Mouse (Mus musculus): ENCODE measurements around the gene Trmt10c. TPM values are rescaled to one million over a fixed set of nuclear protein-coding genes. Genes with fewer than 3 reads are reported as not detected.
"Not testable (repeated sequence)": the region's sequence is repeated elsewhere in the genome, so short reads cannot be mapped to it uniquely, and the experiment has no call there.

Gene Trmt10c
- 29.5 and 31.0 TPM in 2 replicates for polyA plus RNA-seq (2016; fragmentation: Nextera tagmentation; extraction: Ambion mirVana)

- Histone ChIP-seq H3K4me3 (replicated peaks) (peak within 1 kb of the TSS; percentile 87), H3K36me3 (replicated peaks) (peaks cover 23% of the 10 kb centered on the region), H3K27ac (peak within 1 kb of the TSS; percentile 88), H3K4me2 (peak within 1 kb of the TSS; percentile 69), H3K9me3 (no peaks in the 10 kb centered on the region), H3K9ac (peak within 1 kb of the TSS; percentile 75), H3K27me3 (no peaks in the 10 kb centered on the region), H3K4me1 (peaks cover 10% of the 10 kb centered on the region)
- under 1% methylated on average over 60 of the region's 63 CpGs for WGBS
- peak; percentile 100 for ATAC-seq (ENCODE audit: low FRiP score)
Observed at GRCm38 (mm10) chr16:56037138-56038010, at the start of gene Trmt10c. Gene Trmt10c (minus strand): TSS chr16:56037819.

- Histone ChIP-seq H3K36me3 (replicated peaks) (peaks cover 6% of the 10 kb centered on the region; the same call in 1 of the 2 replicates), H3K27ac (no peak overlapping the region), H3K9me3 (no peaks in the 10 kb centered on the region), H3K4me3 (replicated peaks) (no peak overlapping the region), H3K4me1 (no peaks in the 10 kb centered on the region), H3K4me2 (no peak overlapping the region), H3K27me3 (no peaks in the 10 kb centered on the region), H3K9ac (no peak overlapping the region)
- 93% methylated on average over 2 of the region's 2 CpGs for WGBS
- no peak for ATAC-seq (ENCODE audit: low FRiP score)
Observed at GRCm38 (mm10) chr16:56086336-56086735, 48.7 kb upstream of the Trmt10c start.

GRCm38 (mm10) chr16:56081691-56082090, 44.1 kb upstream of the Trmt10c start:
- H3K4me2 ChIP-seq, result no peak overlapping the region
- H3K4me3 ChIP-seq (replicated peaks), result no peak overlapping the region
- no peaks in the 10 kb centered on the region for H3K9me3 ChIP-seq
- H3K36me3 ChIP-seq (replicated peaks), result peaks cover 3% of the 10 kb centered on the region; the same call in 1 of the 2 replicates
- 85% methylated on average over 4 of the region's 4 CpGs for WGBS
- ATAC-seq (ENCODE audit: low FRiP score), result no peak
- no peak overlapping the region for H3K27ac ChIP-seq
- no peaks in the 10 kb centered on the region for H3K27me3 ChIP-seq
- H3K9ac ChIP-seq, result no peak overlapping the region
- peaks cover 2% of the 10 kb centered on the region for H3K4me1 ChIP-seq

GRCm38 (mm10) chr16:56079419-56079818, 41.8 kb upstream of the Trmt10c start:
- no peaks in the 10 kb centered on the region for H3K27me3 ChIP-seq
- no peak overlapping the region for H3K27ac ChIP-seq
- H3K4me1 ChIP-seq, result peaks cover 12% of the 10 kb centered on the region
- H3K9me3 ChIP-seq, result no peaks in the 10 kb centered on the region
- no peak overlapping the region for H3K9ac ChIP-seq
- no peaks in the 10 kb centered on the region for H3K36me3 ChIP-seq (replicated peaks)
- no peak overlapping the region for H3K4me3 ChIP-seq (replicated peaks)
- no peak for ATAC-seq (ENCODE audit: low FRiP score)
- WGBS, result 96% methylated on average over 1 of the region's 1 CpGs
- H3K4me2 ChIP-seq, result no peak overlapping the region

DNA sequence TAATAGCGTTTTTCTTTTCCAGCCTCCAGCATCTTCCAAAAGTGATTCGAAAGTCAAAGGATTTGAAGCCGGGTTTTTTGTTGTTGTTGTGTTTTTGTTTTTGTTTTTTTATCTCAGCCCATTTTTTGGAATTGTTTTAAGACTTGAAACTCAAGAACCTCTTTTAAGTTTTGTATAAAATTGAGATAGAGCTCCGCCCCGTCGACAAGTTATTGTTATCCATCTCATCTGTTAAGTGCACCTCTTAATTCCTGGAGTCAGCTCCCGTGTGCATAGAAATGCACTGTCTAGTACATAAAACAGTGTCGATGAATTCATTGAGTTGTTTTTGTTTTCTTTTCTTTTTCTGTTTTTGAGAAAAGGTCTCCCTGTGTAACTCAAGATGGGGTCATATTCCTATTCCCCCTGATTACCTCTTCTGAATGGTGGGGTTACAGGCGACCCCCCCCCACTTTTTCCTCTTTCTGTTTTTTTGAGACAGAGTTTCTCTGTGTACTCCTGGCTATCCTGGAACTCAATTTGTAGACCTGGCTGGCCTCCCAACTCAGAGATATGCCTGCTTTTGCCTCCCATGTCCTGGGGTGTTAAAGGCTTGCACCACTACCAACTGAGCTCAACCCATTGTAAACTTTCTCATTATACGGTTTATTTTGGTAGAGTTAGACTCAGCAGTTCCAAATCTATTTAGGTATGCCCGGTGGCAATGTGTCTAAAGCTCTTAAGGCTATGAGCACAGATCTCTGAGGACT, 38.7 kb upstream of the Trmt10c start:
- Histone ChIP-seq H3K36me3 (replicated peaks) (no peaks in the 10 kb centered on the region), H3K4me3 (replicated peaks) (peak overlapping the region; percentile 74), H3K9me3 (no peaks in the 10 kb centered on the region), H3K4me1 (peaks cover 12% of the 10 kb centered on the region), H3K4me2 (peak overlapping the region; percentile 55), H3K27me3 (no peaks in the 10 kb centered on the region), H3K9ac (peak overlapping the region; percentile 71), H3K27ac (peak overlapping the region; percentile 97)
- WGBS, result 7% methylated on average over 11 of the region's 11 CpGs
- no peak; the same call in 1 of the 2 replicates for ATAC-seq (ENCODE audit: low FRiP score)

GRCm38 (mm10) chr16:56075222-56076111, 37.8 kb upstream of the Trmt10c start:
- Histone ChIP-seq H3K9me3 (no peaks in the 10 kb centered on the region), H3K27me3 (no peaks in the 10 kb centered on the region), H3K36me3 (replicated peaks) (no peaks in the 10 kb centered on the region), H3K9ac (peak overlapping the region; percentile 71), H3K4me2 (peak overlapping the region; percentile 55), H3K4me1 (peaks cover 12% of the 10 kb centered on the region), H3K4me3 (replicated peaks) (peak overlapping the region; percentile 74), H3K27ac (peak overlapping the region; percentile 97)
- ATAC-seq (ENCODE audit: low FRiP score), result peak; percentile 93
- WGBS, result under 1% methylated on average over 46 of the region's 66 CpGs

GRCm38 (mm10) chr16:56074565-56074964, 36.9 kb upstream of the Trmt10c start:
- ATAC-seq (ENCODE audit: low FRiP score), result no peak
- H3K27ac ChIP-seq, result peak overlapping the region; percentile 97; the same call in 1 of the 2 replicates
- no peaks in the 10 kb centered on the region for H3K36me3 ChIP-seq (replicated peaks)
- H3K9ac ChIP-seq, result no peak overlapping the region
- no peaks in the 10 kb centered on the region for H3K9me3 ChIP-seq
- H3K27me3 ChIP-seq, result no peaks in the 10 kb centered on the region
- WGBS, result 82% methylated on average over 5 of the region's 5 CpGs
- no peak overlapping the region for H3K4me2 ChIP-seq
- H3K4me1 ChIP-seq, result peaks cover 12% of the 10 kb centered on the region
- H3K4me3 ChIP-seq (replicated peaks), result no peak overlapping the region

GRCm38 (mm10) chr16:56074122-56074521, 36.5 kb upstream of the Trmt10c start:
- Histone ChIP-seq H3K9me3 (no peaks in the 10 kb centered on the region), H3K27me3 (no peaks in the 10 kb centered on the region), H3K4me3 (replicated peaks) (no peak overlapping the region), H3K4me2 (no peak overlapping the region), H3K9ac (no peak overlapping the region), H3K4me1 (peaks cover 12% of the 10 kb centered on the region), H3K36me3 (replicated peaks) (no peaks in the 10 kb centered on the region), H3K27ac (no peak overlapping the region)
- ATAC-seq (ENCODE audit: low FRiP score), result peak; percentile 5; the same call in 1 of the 2 replicates
- WGBS, result 100% methylated on average over 1 of the region's 1 CpGs

GRCm38 (mm10) chr16:56073150-56073549, 35.5 kb upstream of the Trmt10c start:
- WGBS, result 92% methylated on average over 6 of the region's 6 CpGs
- H3K9me3 ChIP-seq; H3K36me3 ChIP-seq (replicated peaks); H3K4me3 ChIP-seq (replicated peaks); H3K9ac ChIP-seq; H3K4me2 ChIP-seq; ATAC-seq (ENCODE audit: low FRiP score); H3K27me3 ChIP-seq; H3K27ac ChIP-seq: not testable (repeated sequence)
- peaks cover 12% of the 10 kb centered on the region for H3K4me1 ChIP-seq

DNA sequence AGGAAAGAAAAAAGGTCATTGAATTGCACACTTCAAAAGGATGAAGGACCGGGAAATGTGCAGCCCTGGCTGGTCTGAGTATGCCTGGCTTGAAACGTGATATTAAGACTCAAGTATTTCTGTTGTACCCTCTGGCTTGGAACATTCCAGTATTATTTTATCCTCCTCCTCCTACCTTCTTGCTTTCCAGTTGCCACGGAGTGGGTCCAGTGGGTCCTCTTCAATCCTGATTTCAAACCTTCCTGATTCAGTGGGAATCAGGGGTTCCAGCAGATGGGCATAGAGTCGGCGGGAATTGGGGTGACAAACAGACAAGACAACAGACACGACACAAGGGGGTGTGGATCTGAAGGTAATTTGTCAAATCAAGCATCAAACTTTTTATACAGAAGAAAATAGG, 34.9 kb upstream of the Trmt10c start:
- ATAC-seq (ENCODE audit: low FRiP score), result no peak
- peaks cover 12% of the 10 kb centered on the region for H3K4me1 ChIP-seq
- 0 out of 2 replicates have a peak, but pooled peaks cover 3% of the 10 kb centered on the region for H3K27me3 ChIP-seq
- no peak overlapping the region for H3K9ac ChIP-seq
- WGBS, result 79% methylated on average over 6 of the region's 6 CpGs
- no peak overlapping the region for H3K27ac ChIP-seq
- no peak overlapping the region for H3K4me2 ChIP-seq
- H3K4me3 ChIP-seq (replicated peaks), result no peak overlapping the region
- no peaks in the 10 kb centered on the region for H3K36me3 ChIP-seq (replicated peaks)
- H3K9me3 ChIP-seq, result no peaks in the 10 kb centered on the region

GRCm38 (mm10) chr16:56071317-56072232, 34.0 kb upstream of the Trmt10c start:
- H3K9ac ChIP-seq, result no peak overlapping the region
- no peak overlapping the region for H3K4me3 ChIP-seq (replicated peaks)
- no peak for ATAC-seq (ENCODE audit: low FRiP score)
- peaks cover 9% of the 10 kb centered on the region for H3K4me1 ChIP-seq
- H3K4me2 ChIP-seq, result no peak overlapping the region
- 0 out of 2 replicates have a peak, but pooled peaks cover 3% of the 10 kb centered on the region for H3K27me3 ChIP-seq
- no peak overlapping the region for H3K27ac ChIP-seq
- 41% methylated on average over 5 of the region's 5 CpGs for WGBS
- no peaks in the 10 kb centered on the region for H3K36me3 ChIP-seq (replicated peaks)
- no peaks in the 10 kb centered on the region for H3K9me3 ChIP-seq

All from forebrain, embryonic 12.5 days (tissue).